Mouse (Mus musculus) myocyte (in vitro differentiated cells): ENCODE data around the gene Ets2. TPM values are rescaled to one million over a fixed set of nuclear protein-coding genes. Genes with fewer than 3 reads are reported as not detected.

ENCODE experiments used
- H3K27me3 ChIP-seq: one replicate; pipeline ENCODE4 v1.6.1; 2011; ENCODE audit not compliant: control insufficient read depth, insufficient read depth, insufficient read length
- H3K36me3 ChIP-seq: one replicate; pipeline ENCODE4 v1.6.1; 2011; ENCODE audit not compliant: control insufficient read depth, insufficient read depth
- H3K4me2 ChIP-seq: one replicate; pipeline ENCODE4 v1.6.1; 2011; ENCODE audit warnings: low read depth, control low read depth
- H3K4me3 ChIP-seq: one replicate; pipeline ENCODE4 v1.5.1; 2011; ENCODE audit warnings: mild to moderate bottlenecking, control low read depth, moderate library complexity
- H3K79me2 ChIP-seq: one replicate; pipeline ENCODE4 v1.6.1; 2011; ENCODE audit not compliant: control insufficient read depth, insufficient read depth
- H3ac ChIP-seq: one replicate; pipeline ENCODE4 v1.6.1; 2011; ENCODE audit not compliant: control insufficient read depth, insufficient read length
- CEBPB ChIP-seq: IDR thresholded peaks from 2 replicates; pipeline ENCODE4 v1.6.1; 2011; ENCODE audit warnings: mild to moderate bottlenecking, moderate library complexity; ENCODE audit not compliant: poor library complexity, insufficient read depth, severe bottlenecking
- E2F4 ChIP-seq: IDR thresholded peaks from one replicate; pipeline ENCODE4 v1.6.1; 2011; ENCODE audit warnings: mild to moderate bottlenecking, control low read depth, moderate library complexity; ENCODE audit not compliant: insufficient read depth
- MAX ChIP-seq: IDR thresholded peaks from one replicate; pipeline ENCODE4 v1.6.1; 2011; ENCODE audit warnings: low read depth, mild to moderate bottlenecking, control low read depth
- MYOD1 ChIP-seq, 3 experiments: IDR thresholded peaks; one replicate each; pipeline ENCODE4 v1.6.1; 2011; ENCODE audit warnings: control low read depth in 2 of 3, low read depth in 2 of 3, mild to moderate bottlenecking in 2 of 3, moderate library complexity in 1 of 3; ENCODE audit not compliant: insufficient read length in 2 of 3, control insufficient read depth in 1 of 3
- MYOG ChIP-seq, 3 experiments: IDR thresholded peaks; one replicate each; pipeline ENCODE4 v1.6.1; 2011; ENCODE audit warnings: control low read depth in 2 of 3, low read depth in 2 of 3, mild to moderate bottlenecking in 2 of 3; ENCODE audit not compliant: insufficient read length in 2 of 3, control insufficient read depth in 1 of 3, insufficient read depth in 1 of 3
- POLR2A ChIP-seq: IDR thresholded peaks from one replicate; pipeline ENCODE4 v1.6.1; 2011; ENCODE audit warnings: low read depth, mild to moderate bottlenecking, control low read depth, moderate library complexity; ENCODE audit not compliant: insufficient read length
- POLR2AphosphoS2 ChIP-seq: IDR thresholded peaks from one replicate; pipeline ENCODE4 v1.6.1; 2011; ENCODE audit warnings: low read depth, control low read depth; ENCODE audit not compliant: insufficient read length
- REST ChIP-seq: IDR thresholded peaks from one replicate; pipeline ENCODE4 v1.6.1; 2011; ENCODE audit warnings: mild to moderate bottlenecking, control low read depth, moderate library complexity; ENCODE audit not compliant: insufficient read depth, insufficient read length
- SRF ChIP-seq: IDR thresholded peaks from one replicate; pipeline ENCODE4 v1.6.1; 2011; ENCODE audit warnings: low read depth; ENCODE audit not compliant: control insufficient read depth, insufficient read length
- TCF12 ChIP-seq: IDR thresholded peaks from one replicate; pipeline ENCODE4 v1.6.1; 2011; ENCODE audit warnings: mild to moderate bottlenecking, control low read depth; ENCODE audit not compliant: poor library complexity, insufficient read depth, severe bottlenecking
- TCF3 ChIP-seq: IDR thresholded peaks from one replicate; pipeline ENCODE4 v1.6.1; 2011; ENCODE audit warnings: low read depth, control low read depth; ENCODE audit not compliant: insufficient read length
- USF1 ChIP-seq: IDR thresholded peaks from one replicate; pipeline ENCODE4 v1.6.1; 2011; ENCODE audit warnings: low read depth, mild to moderate bottlenecking, control low read depth, moderate library complexity
- polyA plus RNA-seq: library from polyadenylated mRNA; unstranded; fragments of >200 nt; fragmentation: generic; extraction: Trizol; gene quantifications from one replicate; pipeline ENCODE4 v1.2.1, GENCODE M21; 2012; ENCODE audit warnings: missing spikeins

The Ets2 gene
- polyA plus RNA-seq, 1 experiment = 73.9 TPM

DNA sequence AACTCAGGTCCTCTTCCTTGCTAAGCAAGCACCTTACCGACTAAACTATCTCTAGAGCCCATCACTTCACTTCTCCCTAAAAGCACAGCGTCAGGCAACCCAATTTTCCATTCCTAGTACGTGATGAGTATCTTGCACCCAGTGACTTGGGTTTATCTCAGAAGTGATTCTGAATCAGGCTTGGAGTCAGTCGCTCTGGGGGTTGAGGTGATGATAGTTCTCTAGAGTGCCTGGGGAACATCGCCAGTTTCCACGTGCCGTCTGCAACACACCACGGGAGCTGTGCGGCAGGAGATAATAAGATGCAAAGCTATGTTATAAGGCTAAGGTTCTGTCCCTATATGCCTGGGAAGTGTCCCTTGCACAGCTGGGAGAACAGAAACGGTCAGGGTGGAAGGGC, 35.6 kb upstream of the Ets2 start:
- H3ac ChIP-seq = no peak overlapping the region
- H3K79me2 ChIP-seq = no peaks in the 10 kb centered on the region
- TF ChIP-seq POLR2AphosphoS2 = no peak
- no peak for TF ChIP-seq E2F4
- no peak for TF ChIP-seq POLR2A
- TF ChIP-seq CEBPB = no peak
- no peak for TF ChIP-seq MAX
- no peak for TF ChIP-seq REST
- no peak for TF ChIP-seq SRF
- TF ChIP-seq TCF12 = no peak
- no peak for TF ChIP-seq MYOG (IDR thresholded peaks at IDR 0.05; ENCODE audit: control insufficient read depth in 1 of 3, insufficient read depth in 1 of 3, insufficient read length in 2 of 3, low read depth in 2 of 3)
- no peak for TF ChIP-seq TCF3
- no peak for TF ChIP-seq USF1
- no peaks in the 10 kb centered on the region for H3K36me3 ChIP-seq
- H3K27me3 ChIP-seq = no peaks in the 10 kb centered on the region
- H3K4me2 ChIP-seq = no peak overlapping the region
- no peak overlapping the region for H3K4me3 ChIP-seq

DNA sequence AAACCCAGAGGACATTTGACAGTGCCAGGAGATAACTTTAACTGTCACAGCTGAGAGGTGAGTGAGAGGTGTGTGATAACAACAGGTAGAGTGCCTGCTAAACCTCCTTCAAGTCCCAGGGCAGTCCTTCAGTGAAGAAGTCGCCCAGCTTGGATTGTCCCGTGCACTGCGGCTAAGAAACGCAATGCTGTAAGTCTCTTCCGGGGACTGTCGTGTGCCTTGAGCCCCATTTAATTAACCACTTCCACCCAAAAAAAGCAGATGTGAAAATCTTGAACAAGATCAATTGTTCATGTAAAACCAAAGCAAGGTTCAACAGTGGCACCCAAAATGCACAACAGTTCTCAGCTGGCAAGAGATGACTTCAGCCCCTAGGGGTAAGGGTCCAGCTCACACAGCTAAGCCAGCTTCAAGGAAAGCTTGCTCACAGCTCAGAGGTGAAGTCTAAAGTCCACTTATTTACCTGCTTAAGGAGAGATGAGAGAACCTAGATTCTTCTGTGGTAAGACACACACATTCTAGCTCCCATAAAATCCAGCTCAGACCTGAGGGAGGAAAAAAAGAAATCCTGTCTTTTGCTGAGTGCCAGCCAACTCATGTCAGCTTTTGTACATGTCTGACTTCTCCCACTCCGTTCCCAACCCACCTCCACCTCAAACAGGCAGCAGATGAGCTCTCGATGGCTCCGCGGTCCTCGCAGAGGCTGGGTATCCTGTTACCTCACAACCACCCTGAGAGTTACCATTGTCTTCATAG, 34.3 kb upstream of the Ets2 start:
- Histone ChIP-seq H3K4me2 (no peak overlapping the region), H3K36me3 (no peaks in the 10 kb centered on the region), H3ac (no peak overlapping the region), H3K79me2 (no peaks in the 10 kb centered on the region), H3K4me3 (no peak overlapping the region), H3K27me3 (no peaks in the 10 kb centered on the region)
- TF ChIP-seq USF1 (no peak), REST (no peak), E2F4 (no peak), CEBPB (no peak), MYOG (IDR thresholded peaks at IDR 0.05; ENCODE audit: control insufficient read depth in 1 of 3, insufficient read depth in 1 of 3, insufficient read length in 2 of 3, low read depth in 2 of 3) (no peak), POLR2A (no peak), POLR2AphosphoS2 (no peak), SRF (no peak)

- Histone ChIP-seq H3K4me3 (no peak overlapping the region), H3K79me2 (no peaks in the 10 kb centered on the region), H3K27me3 (no peaks in the 10 kb centered on the region), H3K36me3 (no peaks in the 10 kb centered on the region), H3K4me2 (no peak overlapping the region), H3ac (no peak overlapping the region)
- TF ChIP-seq MAX (no peak), POLR2AphosphoS2 (no peak), TCF3 (no peak), E2F4 (no peak), REST (no peak), TCF12 (no peak)
Observed at GRCm38 (mm10) chr16:95668151-95668993, 33.5 kb upstream of the Ets2 start.

DNA sequence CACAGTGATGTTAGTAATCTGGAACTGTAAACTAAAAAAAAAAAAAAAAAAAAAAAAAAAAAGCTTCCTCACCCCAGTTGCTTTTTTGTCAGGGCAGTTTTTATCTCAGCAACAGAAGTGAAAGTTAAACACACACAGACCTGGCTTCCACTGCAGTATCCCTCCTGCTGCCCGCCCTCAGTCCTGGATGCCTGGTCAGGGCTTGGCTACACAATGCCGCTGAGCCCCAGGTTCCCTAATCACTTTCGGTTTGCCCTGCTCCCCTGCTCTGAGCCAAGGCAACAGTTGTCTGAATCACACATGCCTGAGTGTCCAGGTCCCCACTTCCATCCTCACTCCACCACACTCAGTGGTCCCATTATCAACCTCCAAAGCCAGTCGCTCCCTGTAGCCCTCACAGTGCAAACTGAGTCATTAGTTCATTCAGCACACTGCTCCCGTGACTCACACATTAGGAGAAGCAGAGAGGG, 27.4 kb upstream of the Ets2 start:
- H3ac ChIP-seq = no peak overlapping the region
- no peaks in the 10 kb centered on the region for H3K79me2 ChIP-seq
- no peaks in the 10 kb centered on the region for H3K27me3 ChIP-seq
- H3K4me3 ChIP-seq = peak overlapping the region; percentile 3
- peak overlapping the region; percentile 79 for H3K4me2 ChIP-seq
- no peak for TF ChIP-seq POLR2AphosphoS2
- TF ChIP-seq MYOG (IDR thresholded peaks at IDR 0.05; ENCODE audit: control insufficient read depth in 1 of 3, insufficient read depth in 1 of 3, insufficient read length in 2 of 3, low read depth in 2 of 3) = no peak
- TF ChIP-seq POLR2A = no peak
- TF ChIP-seq USF1 = no peak
- no peak for TF ChIP-seq SRF
- no peak for TF ChIP-seq TCF12
- TF ChIP-seq REST = no peak
- TF ChIP-seq E2F4 = no peak
- no peak for TF ChIP-seq MYOD1 (IDR thresholded peaks at IDR 0.05; ENCODE audit: control insufficient read depth in 1 of 3, insufficient read length in 2 of 3, low read depth in 2 of 3)
- TF ChIP-seq MAX = no peak
- no peak for TF ChIP-seq CEBPB
- TF ChIP-seq TCF3 = no peak
- H3K36me3 ChIP-seq = no peaks in the 10 kb centered on the region
